Mouse (Mus musculus) erythroblast, adult 5-6 weeks (primary cell): Measurements from ENCODE around the gene Lrrc75a. TPM values are rescaled to one million over a fixed set of nuclear protein-coding genes. Genes with fewer than 3 reads are reported as not detected.

Source experiments
- ATAC-seq: replicated peaks from 2 replicates; pipeline ENCODE4 v1.8.0; 2016; ENCODE audit warnings: moderate number of reproducible peaks, mild to moderate bottlenecking, moderate TSS enrichment, inconsistent platforms; ENCODE audit not compliant: poor library complexity, low FRiP score, severe bottlenecking
- total RNA-seq, 2 experiments: library from RNA; stranded (forward) in 1 of 2; stranded (reverse) in 1 of 2; fragments of 150-400 nt in 1 of 2; fragments of 200-764, 138-1000 nt in 1 of 2; gene quantifications; 2 replicates each; pipeline versions ENCODE4 v1.2.3 to v1.2.4; 2015 to 2017; ENCODE audit warnings: low replicate concordance in 2 of 2

Gene Lrrc75a
- total RNA-seq, 2 experiments from 2014 or later = 1.5 TPM; not detected in 1

DNA sequence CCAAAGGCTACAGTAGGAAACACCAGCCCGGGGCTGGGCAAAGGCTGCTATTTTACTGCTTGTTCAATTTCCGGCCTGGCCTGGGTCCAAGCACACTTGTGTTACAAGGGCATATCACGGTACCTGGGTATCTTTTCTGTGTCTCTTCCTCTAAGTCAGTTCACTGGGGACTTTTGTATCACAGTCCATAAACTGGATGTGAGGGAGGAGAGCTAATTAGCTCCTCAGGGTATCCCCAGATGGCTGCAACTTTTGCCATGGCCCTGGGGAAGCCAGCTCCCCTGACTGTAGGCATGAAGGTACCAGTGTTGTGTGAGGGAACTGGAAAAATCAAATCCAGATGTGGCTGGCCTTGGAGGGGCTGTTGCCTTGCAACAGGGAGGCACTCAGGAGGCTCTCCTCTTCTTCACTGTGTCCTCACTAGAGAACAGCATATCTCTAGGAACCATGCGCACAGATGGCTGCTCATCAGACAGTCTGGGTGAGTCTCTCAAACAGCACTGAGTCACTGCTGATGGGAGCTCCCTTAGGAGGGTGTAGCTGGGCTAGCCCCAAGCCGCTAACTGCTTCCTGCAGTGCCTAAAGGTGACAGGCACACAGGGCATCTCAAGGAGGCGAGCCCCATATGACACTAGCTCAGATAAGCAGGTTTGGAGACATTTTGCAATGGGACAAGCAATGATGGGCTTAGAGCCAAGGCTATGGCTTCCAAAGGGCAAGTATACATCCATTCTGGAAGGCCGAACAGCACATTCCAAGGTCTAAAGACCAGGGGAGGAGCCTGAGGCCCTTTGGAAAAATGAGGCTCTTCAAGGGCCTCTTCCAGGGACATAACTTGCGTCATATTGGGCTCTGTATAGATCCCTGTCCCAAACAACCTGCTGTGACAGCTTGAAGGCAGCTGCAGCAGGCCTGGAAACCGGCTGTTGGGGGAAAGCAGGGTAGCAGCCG is 23.7 kb downstream of the Lrrc75a start:
- 0 out of 2 replicates have a peak, but pooled peaks have one; percentile 26 for ATAC-seq

DNA sequence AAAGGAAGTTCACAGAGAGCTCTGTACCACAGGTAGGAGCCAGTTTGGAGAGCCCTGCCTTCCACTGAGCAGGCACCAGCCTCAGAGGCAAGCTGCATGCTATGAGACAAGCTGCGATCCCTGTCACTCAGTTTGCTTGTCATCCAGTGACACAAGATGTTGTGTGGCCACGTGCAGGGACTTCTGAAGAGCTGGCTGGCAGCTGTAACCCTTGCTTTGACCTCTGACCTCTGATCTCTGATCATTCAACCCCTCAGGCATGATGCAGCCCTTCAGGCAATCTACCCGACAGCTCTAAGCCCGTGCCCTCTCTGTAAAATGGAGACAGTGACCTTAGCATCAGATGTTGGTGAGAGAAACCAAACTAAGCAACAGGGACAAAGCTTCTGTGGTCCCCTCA is 25.5 kb downstream of the Lrrc75a start:
- no peak for ATAC-seq

DNA sequence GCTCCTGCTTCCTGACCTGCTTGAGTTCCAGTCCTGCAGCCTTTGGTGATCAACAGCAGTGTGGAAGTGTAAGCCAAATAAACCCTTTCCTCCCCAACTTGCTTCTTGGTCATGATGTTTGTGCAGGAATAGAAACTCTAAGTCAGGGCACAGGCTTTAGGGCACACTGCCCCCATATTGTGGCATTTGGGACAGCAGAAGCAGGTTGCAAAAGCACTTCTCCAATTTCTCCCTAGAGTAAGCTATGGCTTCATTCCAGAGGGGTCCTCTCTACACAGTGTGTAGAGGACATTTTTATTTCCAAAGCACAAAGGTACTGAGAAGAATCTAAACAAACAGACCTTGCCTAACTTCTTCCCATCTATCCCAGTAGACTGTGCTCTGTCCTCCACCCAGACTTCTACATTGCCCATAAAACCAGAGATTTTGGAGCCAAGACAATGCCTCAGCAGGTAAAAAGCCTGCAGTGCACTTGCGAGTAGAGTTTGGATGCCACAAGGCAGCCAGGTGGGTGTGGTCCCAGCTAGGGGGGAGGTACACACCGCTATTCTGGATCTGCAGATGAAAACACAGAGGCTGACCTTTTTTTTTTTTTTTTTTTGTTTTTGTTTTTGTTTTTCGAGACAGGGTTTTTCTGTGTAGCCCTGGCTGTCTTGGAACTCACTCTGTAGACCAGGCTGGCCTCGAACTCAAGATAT is 26.6 kb downstream of the Lrrc75a start:
- no peak for ATAC-seq

DNA sequence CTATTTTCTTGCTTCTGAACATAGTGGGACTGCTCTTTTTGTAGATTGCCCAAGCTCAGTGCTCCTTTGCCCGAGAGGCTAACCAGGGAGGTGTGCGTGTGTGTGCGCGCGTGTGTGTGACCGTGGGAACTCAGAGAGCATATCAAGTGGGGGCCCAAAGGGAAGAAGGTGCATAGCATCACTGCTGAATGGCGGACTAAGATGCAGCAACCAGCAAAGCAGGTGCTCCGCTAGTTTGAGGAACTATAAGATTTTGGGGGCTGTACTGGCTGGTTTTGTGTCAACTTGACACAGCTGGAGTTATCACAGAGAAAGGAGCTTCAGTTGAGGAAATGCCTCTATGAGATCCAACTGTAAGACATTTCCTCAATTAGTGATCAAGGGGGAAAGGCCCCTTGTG is 27.2 kb downstream of the Lrrc75a start:
- no peak for ATAC-seq

DNA sequence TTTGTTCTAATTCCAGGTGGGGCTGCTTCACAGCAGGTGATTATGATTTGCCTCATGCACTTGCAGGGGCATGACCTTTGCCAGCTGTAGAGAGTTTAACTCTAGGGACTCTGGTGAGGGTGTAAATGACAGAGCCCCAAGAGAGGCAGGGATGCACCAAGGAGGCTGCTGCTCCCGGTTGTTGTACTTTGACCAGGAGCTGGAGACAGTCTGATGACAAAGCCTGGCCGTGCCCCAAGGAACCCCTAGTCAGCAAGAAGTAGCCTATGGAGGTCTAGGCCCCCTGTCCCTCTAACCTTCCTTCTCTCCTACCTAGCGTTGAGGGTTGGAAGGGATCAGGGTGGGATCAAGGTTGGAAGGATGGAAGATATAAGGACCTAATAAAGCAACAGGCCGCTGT is 32.9 kb downstream of the Lrrc75a start:
- ATAC-seq = no peak

DNA sequence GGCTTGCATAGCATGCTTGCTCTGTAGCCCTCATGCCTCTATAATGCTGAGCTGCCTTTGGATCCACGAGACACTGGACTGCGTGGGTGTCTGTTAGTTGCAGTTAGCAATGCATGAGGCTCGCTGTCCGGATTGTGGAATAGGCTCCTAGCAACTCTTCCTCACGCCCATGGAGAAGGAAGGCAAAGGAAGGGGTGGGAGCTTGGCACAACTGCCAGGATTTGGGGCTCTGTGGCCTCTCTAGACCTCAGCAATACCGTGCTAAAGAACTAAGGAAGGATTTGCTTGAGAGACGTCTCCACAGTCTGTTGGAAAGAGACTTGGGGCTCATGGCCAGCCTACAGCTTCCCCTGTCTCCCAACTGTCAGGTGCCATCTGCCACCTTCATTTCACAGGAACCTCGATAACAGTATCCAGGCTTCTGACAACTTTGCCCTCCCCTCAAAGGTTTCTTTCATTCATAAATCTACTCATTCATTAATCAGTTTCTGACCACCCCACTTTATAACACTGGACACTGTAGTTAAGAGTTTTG is 33.4 kb downstream of the Lrrc75a start:
- no peak for ATAC-seq

DNA sequence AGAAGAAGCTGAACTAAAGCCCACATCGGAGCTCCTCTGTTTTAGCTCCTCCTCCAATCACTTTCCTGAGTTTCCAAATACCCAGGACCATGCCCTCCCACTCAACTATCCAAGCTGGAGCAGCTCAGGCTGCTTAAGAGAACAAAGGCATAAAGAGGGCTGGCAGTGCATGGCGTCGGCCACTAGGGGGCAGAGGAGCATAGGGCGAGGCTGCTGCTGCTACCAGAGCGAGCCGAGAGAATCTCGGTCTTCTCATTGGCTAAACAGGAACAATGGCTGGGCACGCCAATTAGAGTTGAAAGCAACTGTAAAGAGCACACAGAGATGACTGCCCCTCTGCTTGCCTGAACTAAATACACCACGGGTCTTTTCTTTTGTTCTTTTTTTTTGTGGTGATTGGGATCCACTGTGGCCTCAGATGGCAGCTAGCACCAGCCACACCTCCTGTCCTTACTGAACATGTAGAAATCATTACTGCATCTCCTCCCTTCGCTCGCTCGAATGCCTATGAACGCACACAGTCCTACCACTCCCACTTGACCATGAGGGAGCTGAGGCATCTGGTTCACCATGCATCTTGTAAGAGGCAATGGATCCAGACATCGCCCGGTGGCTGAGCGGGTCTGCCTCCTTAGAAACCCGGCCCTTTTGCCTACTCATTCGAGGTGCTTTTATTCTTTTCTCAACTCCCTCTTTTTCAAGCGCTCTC is 34.5 kb downstream of the Lrrc75a start:
- ATAC-seq = peak; percentile 92

DNA sequence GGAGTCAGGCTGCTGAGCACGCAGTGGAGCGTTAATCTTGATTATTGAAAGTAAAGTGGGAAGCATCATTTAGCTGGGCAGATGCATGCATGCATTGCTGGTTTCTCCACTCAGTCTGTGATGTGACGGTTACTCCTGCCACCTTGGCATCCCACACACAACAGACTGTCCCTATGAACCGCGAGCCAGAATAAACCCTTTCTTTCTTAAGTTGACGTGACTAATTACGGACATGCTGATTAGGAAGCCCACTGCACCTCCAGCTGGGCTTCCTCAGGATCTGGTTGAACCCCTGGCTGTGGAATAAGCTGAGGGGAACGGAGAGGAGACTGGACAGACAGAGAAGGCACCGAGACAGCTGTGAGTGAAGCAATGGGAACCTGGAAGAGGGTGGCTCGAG is 35.7 kb downstream of the Lrrc75a start:
- ATAC-seq = no peak

DNA sequence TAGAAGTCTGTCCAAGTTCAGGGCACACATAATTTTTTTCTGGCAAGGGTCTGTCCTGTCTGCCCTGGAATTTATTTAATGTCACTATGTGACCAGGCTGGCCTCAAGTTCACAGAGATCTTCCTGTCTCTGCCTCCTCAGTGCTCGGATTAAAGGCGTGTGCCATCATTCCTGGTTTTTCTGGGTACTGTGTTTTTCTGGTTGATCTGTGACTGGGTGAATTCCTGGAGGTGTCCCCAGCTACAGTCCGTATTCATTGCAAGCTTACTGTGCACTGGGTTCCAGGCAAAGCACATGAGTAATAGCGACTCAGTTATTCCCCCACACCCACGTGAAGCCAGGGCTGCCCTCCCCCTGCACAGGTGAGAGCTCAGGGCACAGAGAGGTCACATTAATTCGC is 38.0 kb downstream of the Lrrc75a start:
- ATAC-seq = no peak

DNA sequence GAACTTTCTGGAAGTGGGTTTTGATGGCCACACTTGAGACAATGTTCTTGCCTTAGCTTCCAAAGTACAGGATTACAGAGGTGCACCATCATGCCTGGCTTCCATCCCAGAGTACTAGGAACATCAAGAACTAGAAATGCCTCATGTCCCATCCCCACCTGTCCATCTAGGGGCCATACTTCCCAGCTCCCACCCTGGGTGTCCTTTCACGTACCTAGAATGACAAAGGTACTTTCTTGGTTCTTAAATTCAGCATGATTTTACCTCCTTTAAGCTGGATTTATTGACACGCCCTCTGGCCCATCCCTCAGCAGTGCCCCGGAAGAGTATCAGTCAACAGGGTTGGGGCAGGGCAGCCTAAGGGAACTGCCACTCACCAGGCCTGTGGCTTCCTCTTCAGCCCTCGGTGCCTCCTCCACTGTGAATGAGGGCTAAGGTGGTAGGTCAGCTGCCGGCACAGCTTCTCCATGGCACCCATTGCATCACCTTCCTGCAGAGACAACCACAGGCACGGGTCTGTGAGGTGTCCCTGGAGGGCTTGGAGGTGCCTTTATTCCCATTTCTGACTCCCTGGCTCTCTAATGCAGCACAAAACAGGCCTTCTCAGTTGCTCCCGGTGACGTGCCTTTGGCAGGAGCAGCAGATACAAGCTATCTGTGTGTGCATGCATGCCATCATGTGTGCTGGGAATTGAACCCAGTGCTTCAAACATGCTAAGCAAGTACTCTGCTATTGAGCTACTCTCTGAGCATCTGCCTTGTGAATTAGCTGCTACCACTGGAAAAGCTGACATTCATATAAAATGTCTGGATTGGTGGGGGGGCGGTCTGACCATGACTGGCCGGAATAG is 39.3 kb downstream of the Lrrc75a start:
- ATAC-seq = no peak

DNA sequence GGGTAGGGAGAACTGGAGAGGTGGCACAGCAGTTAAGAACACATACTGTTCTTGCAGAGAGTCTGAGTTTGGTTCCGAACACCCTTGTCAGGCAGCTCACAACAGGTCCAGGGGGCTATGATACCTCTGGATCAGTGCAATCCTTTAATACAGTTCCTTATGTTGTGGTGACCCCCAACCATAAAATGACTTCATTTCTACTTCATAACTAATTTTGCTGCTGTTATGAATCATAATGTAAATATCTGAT is 40.4 kb downstream of the Lrrc75a start:
- ATAC-seq = no peak

DNA sequence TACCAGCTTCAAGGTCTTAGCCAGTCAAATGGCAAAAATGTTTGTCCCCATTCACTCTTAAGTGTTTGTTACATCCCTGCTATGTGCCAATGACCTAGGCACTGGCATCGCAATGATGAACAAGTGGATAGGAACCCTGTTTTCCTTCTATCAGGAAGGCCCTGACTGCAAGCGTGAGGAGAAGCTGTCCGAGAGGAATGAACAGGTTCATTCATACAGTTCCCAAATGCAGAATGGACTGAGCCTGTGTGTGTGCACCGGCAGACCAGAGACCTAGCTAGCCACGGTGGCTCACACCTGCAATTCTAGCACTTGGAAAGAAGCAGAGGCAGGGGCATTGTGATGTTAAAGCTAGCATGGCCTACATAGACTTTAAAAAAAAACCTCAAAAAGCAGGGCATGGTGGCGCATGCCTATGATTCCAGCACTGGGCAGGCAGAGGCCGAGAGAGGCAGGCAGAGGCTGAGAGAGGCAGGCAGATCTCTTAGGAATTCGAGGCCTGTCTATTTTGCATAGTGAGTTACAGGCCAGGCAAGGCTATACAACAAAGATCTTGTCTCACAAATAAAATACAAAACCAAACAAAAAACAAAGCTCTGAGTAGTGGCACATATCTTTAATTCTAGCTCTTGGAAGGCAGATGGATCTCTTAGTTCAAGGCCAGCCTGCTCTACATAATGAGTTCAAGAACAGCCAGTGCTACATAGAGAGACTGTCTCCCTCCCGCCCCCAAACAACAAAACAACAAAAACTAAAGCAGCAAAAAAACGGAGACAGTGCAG is 41.0 kb downstream of the Lrrc75a start:
- ATAC-seq = no peak

DNA sequence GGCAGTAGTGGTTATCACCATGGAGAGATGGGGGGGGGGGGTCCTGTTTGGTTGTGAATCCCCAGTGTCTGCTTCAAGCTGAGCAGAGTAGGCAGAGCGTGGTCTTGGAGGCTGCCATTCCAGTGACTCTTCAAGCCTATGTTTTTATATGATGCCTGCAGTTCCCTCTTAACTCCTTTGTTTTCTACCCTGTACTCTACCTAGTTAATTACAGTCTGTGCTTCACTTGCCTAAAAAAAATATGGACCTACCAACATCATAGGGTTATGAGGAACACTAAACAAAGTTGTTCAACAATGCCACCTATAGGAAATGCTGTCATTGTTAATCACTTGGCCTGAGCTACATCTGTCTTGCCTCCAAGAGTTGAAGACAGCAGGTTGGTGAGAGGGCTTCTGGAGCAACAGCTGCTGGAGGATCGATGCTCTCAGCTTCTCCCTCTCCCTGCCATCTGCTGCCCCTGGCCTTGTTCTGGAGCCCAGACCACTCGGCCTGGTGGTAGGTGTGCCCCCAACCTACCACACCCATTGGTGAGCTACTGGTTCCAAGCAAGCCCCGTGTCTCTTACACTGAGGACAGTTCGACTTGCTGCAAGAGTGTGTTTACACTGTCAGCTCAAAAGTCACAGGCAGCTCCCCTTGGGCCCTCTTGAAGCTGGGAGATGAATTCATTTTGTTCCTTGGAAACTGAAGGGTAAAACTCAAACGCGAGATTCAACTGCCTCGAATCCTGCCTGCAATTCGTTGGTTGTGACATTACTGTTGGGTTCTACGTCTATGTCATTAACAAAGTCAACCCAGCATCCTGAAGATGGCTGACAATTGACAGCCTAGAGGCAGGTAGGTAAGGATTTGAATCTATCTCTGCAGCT is 41.8 kb downstream of the Lrrc75a start:
- ATAC-seq = no peak

DNA sequence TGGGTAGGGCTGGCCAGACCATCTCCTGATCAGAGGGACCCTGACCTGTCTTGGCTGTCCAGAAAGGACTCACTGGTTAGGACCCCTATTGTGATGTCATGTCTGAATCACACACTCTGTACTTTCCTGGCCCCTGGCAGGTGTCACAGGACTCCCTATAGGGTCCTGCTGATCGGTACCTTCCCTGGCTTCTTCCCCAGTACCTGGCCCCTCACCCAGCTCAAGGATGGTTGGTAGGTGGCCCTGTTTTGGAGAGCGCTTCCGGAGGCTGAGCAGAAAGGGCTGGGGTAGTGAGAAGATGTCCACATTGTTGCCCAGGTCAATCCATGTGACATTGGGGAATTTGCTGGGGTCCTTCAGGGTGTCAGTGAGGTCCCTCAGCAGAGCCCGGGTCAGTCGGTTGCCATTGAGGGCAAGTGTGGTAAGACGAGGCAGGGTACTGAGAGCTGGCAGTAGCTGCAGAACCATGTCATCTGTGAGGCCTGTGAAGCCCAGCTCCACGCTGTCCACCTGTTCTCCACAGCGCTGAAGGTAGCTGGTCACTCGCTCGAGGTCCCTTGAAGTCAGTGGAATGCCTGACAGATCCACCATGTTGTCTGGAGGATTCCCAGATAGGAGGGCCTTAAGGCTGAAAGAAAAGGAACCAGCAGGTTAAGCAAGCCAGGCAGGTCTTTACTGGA is 42.6 kb downstream of the Lrrc75a start:
- ATAC-seq = no peak

DNA sequence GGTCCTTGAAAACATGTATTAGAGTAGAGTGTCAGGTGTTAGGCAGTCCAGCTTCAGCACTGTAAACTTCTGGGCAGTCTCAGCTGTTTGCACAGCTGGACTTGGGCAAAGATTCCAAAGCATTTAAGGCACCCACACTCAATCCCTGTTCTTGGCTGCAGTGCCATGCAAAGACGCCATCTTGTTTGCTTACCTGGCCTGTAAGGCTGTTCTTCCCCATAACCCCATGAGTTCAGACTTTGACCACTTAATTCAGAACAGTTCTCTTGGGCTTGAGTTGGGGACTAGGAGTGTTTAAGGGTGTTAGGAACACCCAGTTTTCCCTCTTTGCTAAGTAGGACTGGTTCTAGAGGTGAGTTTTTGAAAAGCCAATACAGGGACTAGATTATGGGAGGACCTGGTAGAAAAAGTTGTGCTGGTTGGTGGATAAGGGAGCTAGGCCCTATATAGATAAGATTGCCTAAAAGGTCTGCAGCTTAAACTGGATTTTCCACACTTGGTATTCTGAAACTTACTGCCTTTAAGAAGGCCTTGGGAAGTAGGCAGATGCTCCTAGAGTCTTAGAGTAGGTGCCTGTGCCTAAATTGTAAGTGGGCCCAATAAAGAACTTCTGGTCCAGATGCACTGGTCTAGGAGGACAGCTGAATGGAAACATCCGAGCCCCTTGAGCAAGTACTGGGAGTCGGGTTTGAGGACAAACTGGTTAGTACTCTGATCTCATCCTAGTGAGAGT is 43.3 kb downstream of the Lrrc75a start:
- ATAC-seq = no peak

DNA sequence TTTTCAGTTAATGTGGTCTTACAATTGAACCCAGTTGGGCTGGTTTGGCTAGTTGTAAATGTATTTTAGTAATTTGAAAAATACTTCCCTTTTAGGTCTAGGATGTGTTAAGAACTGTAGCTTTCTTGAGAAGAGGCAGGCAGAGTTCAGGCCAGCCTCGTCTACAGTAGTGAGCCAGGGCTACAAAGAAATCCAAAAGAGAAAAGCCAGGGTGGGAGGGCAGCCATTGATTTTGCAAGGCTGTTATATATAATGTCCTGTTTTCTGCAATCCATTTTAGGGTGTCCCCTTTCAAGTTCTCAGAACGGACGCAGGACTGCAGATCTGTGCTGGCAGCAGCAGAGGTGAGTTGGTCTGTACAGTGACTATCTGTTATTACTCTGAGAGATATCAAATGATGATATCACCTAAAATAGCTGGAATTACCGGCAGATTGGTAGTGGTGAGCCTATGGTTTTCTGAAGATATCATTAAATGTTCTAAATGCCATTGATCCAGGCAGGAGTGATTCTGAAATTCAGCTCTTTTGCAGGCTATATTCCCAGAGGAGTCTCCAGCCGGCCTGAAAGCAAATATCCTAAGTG is 44.1 kb downstream of the Lrrc75a start:
- no peak for ATAC-seq
